10 mouse cellular contexts compared by ENCODE assay signal in genomic region chr16:97523024-97523423, GRCm38 (mm10). TPM values are rescaled to one million over a fixed set of nuclear protein-coding genes. Genes with fewer than 3 reads are reported as not detected.
A peak's percentile ranks its signal among the peaks of the same experiment; 100 is the strongest.
DNase-seq lines count a peak whose midpoint lies in the region; ATAC-seq and TF ChIP-seq lines count a peak whose summit lies in the region.
"Had no signal": no experiment of that assay in that cellular context is flagged by ENCODE, and none has a peak within 500 bp of the region (broad histone marks: within the 10 kb centered on the region; RNA-seq: fewer than 3 reads in every experiment).

No protein-coding gene starts in this region.

- H3K27ac ChIP-seq in liver, embryonic 12.5 days, result no peak overlapping the region
- H3K27ac ChIP-seq in hindbrain, embryonic 14.5 days, result no peak overlapping the region
- H3K27ac ChIP-seq in stomach, postnatal 0 days (replicated peaks), result no peak overlapping the region
- H3K27ac ChIP-seq: embryonic facial prominence, embryonic 12.5 days; macrophage had no signal

- H3K4me1 ChIP-seq in liver, embryonic 12.5 days, result no peaks in the 10 kb centered on the region
- no peaks in the 10 kb centered on the region for H3K4me1 ChIP-seq in hindbrain, embryonic 14.5 days (replicated peaks; ENCODE audit: control insufficient read depth, insufficient read depth, low read length)
- H3K4me1 ChIP-seq in stomach, postnatal 0 days (replicated peaks; ENCODE audit: control insufficient read depth, insufficient read depth), result no peaks in the 10 kb centered on the region
- H3K4me1 ChIP-seq: embryonic facial prominence, embryonic 12.5 days had no signal

- no peaks in the 10 kb centered on the region for H3K27me3 ChIP-seq in liver, embryonic 12.5 days (replicated peaks)
- no peaks in the 10 kb centered on the region for H3K27me3 ChIP-seq in hindbrain, embryonic 14.5 days (ENCODE audit: control insufficient read depth, insufficient read depth, low read length)
- H3K27me3 ChIP-seq in stomach, postnatal 0 days (ENCODE audit: control insufficient read depth, insufficient read depth, low read length), result no peaks in the 10 kb centered on the region
- H3K27me3 ChIP-seq: embryonic facial prominence, embryonic 12.5 days had no signal

- no peak overlapping the region for H3K4me2 ChIP-seq in liver, embryonic 12.5 days
- no peak overlapping the region for H3K4me2 ChIP-seq in hindbrain, embryonic 14.5 days (replicated peaks)
- H3K4me2 ChIP-seq in stomach, postnatal 0 days (replicated peaks; ENCODE audit: low read depth), result no peak overlapping the region
- H3K4me2 ChIP-seq: embryonic facial prominence, embryonic 12.5 days had no signal

- H3K9ac ChIP-seq in liver, embryonic 12.5 days, result no peak overlapping the region
- H3K9ac ChIP-seq in hindbrain, embryonic 14.5 days, result no peak overlapping the region
- no peak overlapping the region for H3K9ac ChIP-seq in stomach, postnatal 0 days (ENCODE audit: low read length)
- H3K9ac ChIP-seq: embryonic facial prominence, embryonic 12.5 days had no signal

- no peak for TF ChIP-seq EP300 in stomach, postnatal 0 days (optimal IDR thresholded peaks at IDR 0.05)

- no peak for ATAC-seq in liver, embryonic 12.5 days
- no peak for ATAC-seq in hindbrain, embryonic 14.5 days (ENCODE audit: low FRiP score)
- ATAC-seq in stomach, postnatal 0 days (ENCODE audit: low FRiP score, low TSS enrichment), result peak; percentile 55

- H3K9me3 ChIP-seq in liver, embryonic 12.5 days (replicated peaks), result no peaks in the 10 kb centered on the region
- no peaks in the 10 kb centered on the region for H3K9me3 ChIP-seq in hindbrain, embryonic 14.5 days (ENCODE audit: control insufficient read depth, low read length)
- no peaks in the 10 kb centered on the region for H3K9me3 ChIP-seq in stomach, postnatal 0 days (ENCODE audit: control insufficient read depth, low read length)
- H3K9me3 ChIP-seq: embryonic facial prominence, embryonic 12.5 days had no signal

- 0% methylated on average over 1 of the region's 1 CpGs for WGBS in liver, embryonic 12.5 days (ENCODE audit: insufficient replicate concordance)
- WGBS in hindbrain, embryonic 14.5 days, result 15% methylated on average over 1 of the region's 1 CpGs
- WGBS in stomach, postnatal 0 days, result 12% methylated on average over 1 of the region's 1 CpGs

- no peak overlapping the region for H3K4me3 ChIP-seq in liver, embryonic 12.5 days
- no peak overlapping the region for H3K4me3 ChIP-seq in hindbrain, embryonic 14.5 days (replicated peaks; ENCODE audit: low read length)
- H3K4me3 ChIP-seq in stomach, postnatal 0 days (ENCODE audit: low read depth, low read length), result no peak overlapping the region
- H3K4me3 ChIP-seq: embryonic facial prominence, embryonic 12.5 days had no signal

- H3K36me3 ChIP-seq in liver, embryonic 12.5 days, result no peaks in the 10 kb centered on the region
- H3K36me3 ChIP-seq in hindbrain, embryonic 14.5 days (replicated peaks; ENCODE audit: control insufficient read depth, insufficient read depth), result no peaks in the 10 kb centered on the region
- H3K36me3 ChIP-seq in stomach, postnatal 0 days (ENCODE audit: control insufficient read depth, insufficient read depth, low read length), result no peaks in the 10 kb centered on the region
- H3K36me3 ChIP-seq: embryonic facial prominence, embryonic 12.5 days had no signal

- peak; percentile 60 for DNase-seq in liver
- DNase-seq in R1 (ENCODE audit: low read depth, low spot score), result peak; percentile 90
- DNase-seq in embryo, embryonic 10.5 days (ENCODE audit: low spot score), result peak; percentile 77
- peak; percentile 82 for DNase-seq in hindbrain, embryonic 14.5 days (ENCODE audit: low spot score)
- DNase-seq in layer of hippocampus, adult 9-10 months (ENCODE audit: low spot score), result peak; percentile 37
- peak; percentile 65 for DNase-seq in lung, postnatal 10 days
- DNase-seq in stomach, postnatal 0 days (ENCODE audit: low spot score), result peak; percentile 80

- peak; percentile 88 for TF ChIP-seq CTCF in stomach, postnatal 0 days (IDR thresholded peaks at IDR 0.05; ENCODE audit: low read depth)

RNA-seq across cellular contexts. Expression of gene Fam3b, which starts 8.4 kb away (rescaled TPM):
- polyA plus RNA-seq in liver, embryonic 12.5 days (2016; fragmentation: Nextera tagmentation; extraction: Ambion mirVana), result not detected in 2 replicates
- not detected in 2 replicates for polyA plus RNA-seq in hindbrain, embryonic 14.5 days (2014; fragmentation: Nextera tagmentation; extraction: Ambion mirVana)
- 50.6 and 55.3 TPM in 2 replicates for polyA plus RNA-seq in stomach, postnatal 0 days (2015; fragmentation: Nextera tagmentation; extraction: Ambion mirVana)
- polyA plus RNA-seq: embryonic facial prominence, embryonic 12.5 days; macrophage had no signal

Comparison
In these comparisons a context has a peak if more than half of its experiments do, and no peak if none do; other contexts are left out.
1. DNase-seq: peak in every context shown above with its lines; median percentile 90 in R1; 82 in hindbrain, embryonic 14.5 days; 80 in stomach, postnatal 0 days; 77 in embryo, embryonic 10.5 days; 65 in lung, postnatal 10 days; 60 in liver; 37 in layer of hippocampus, adult 9-10 months.
2. RNA of gene Fam3b, which starts 8.4 kb away (polyA plus RNA-seq): 50.6 to 55.3 TPM in stomach, postnatal 0 days; not detected in liver, embryonic 12.5 days and not detected in hindbrain, embryonic 14.5 days; every median in the first group is over 10 times any median in the second.